Mouse (Mus musculus): ENCODE results near the gene Gm49368. TPM values are rescaled to one million over a fixed set of nuclear protein-coding genes. Genes with fewer than 3 reads are reported as not detected.
"Not testable (repeated sequence)": the region's sequence is repeated elsewhere in the genome, so short reads cannot be mapped to it uniquely, and the experiment has no call there.

Gm49368 gene
- polyA plus RNA-seq, 1 experiment from 2014 or later: not detected

- Histone ChIP-seq H3K9ac (replicated peaks; ENCODE audit: low read depth, low read length) (no peak overlapping the region), H3K4me1 (ENCODE audit: control insufficient read depth, insufficient read depth, low read length) (no peaks in the 10 kb centered on the region), H3K27ac (ENCODE audit: low read depth, low read length) (no peak overlapping the region), H3K27me3 (ENCODE audit: control insufficient read depth, insufficient read depth, low read length) (no peaks in the 10 kb centered on the region), H3K4me2 (ENCODE audit: low read depth, low read length) (no peak overlapping the region), H3K4me3 (ENCODE audit: low read depth, low read length) (no peak overlapping the region), H3K9me3 (ENCODE audit: control insufficient read depth, low read length) (no peaks in the 10 kb centered on the region), H3K36me3 (ENCODE audit: control insufficient read depth, insufficient read depth, low read length) (no peaks in the 10 kb centered on the region)
- ATAC-seq (ENCODE audit: low read depth): no peak
- WGBS: 91% methylated on average over 2 of the region's 2 CpGs
These were observed 71.1 kb downstream of the Gm49368 start for GRCm38 (mm10) chr7:128133596-128133995.

GRCm38 (mm10) chr7:128136927-128137326 lies 74.4 kb downstream of the Gm49368 start:
- Histone ChIP-seq H3K9ac (replicated peaks; ENCODE audit: low read depth, low read length) (no peak overlapping the region), H3K4me1 (ENCODE audit: control insufficient read depth, insufficient read depth, low read length) (no peaks in the 10 kb centered on the region), H3K36me3 (ENCODE audit: control insufficient read depth, insufficient read depth, low read length) (no peaks in the 10 kb centered on the region), H3K9me3 (ENCODE audit: control insufficient read depth, low read length) (no peaks in the 10 kb centered on the region), H3K4me3 (ENCODE audit: low read depth, low read length) (no peak overlapping the region), H3K27me3 (ENCODE audit: control insufficient read depth, insufficient read depth, low read length) (no peaks in the 10 kb centered on the region), H3K27ac (ENCODE audit: low read depth, low read length) (no peak overlapping the region), H3K4me2 (ENCODE audit: low read depth, low read length) (no peak overlapping the region)
- ATAC-seq (ENCODE audit: low read depth): no peak
- 55% methylated on average over 4 of the region's 4 CpGs for WGBS

GRCm38 (mm10) chr7:128139611-128140010 lies 77.1 kb downstream of the Gm49368 start:
- Histone ChIP-seq H3K27me3 (ENCODE audit: control insufficient read depth, insufficient read depth, low read length) (no peaks in the 10 kb centered on the region), H3K27ac (ENCODE audit: low read depth, low read length) (no peak overlapping the region), H3K4me3 (ENCODE audit: low read depth, low read length) (no peak overlapping the region), H3K36me3 (ENCODE audit: control insufficient read depth, insufficient read depth, low read length) (no peaks in the 10 kb centered on the region), H3K4me1 (ENCODE audit: control insufficient read depth, insufficient read depth, low read length) (no peaks in the 10 kb centered on the region), H3K9me3 (ENCODE audit: control insufficient read depth, low read length) (no peaks in the 10 kb centered on the region), H3K4me2 (ENCODE audit: low read depth, low read length) (no peak overlapping the region), H3K9ac (replicated peaks; ENCODE audit: low read depth, low read length) (no peak overlapping the region)
- WGBS: 96% methylated on average over 6 of the region's 6 CpGs
- ATAC-seq (ENCODE audit: low read depth): no peak

- no peaks in the 10 kb centered on the region for H3K27me3 ChIP-seq (ENCODE audit: control insufficient read depth, insufficient read depth, low read length)
- no peak overlapping the region for H3K4me2 ChIP-seq (ENCODE audit: low read depth, low read length)
- no peaks in the 10 kb centered on the region for H3K4me1 ChIP-seq (ENCODE audit: control insufficient read depth, insufficient read depth, low read length)
- no peak overlapping the region for H3K27ac ChIP-seq (ENCODE audit: low read depth, low read length)
- H3K36me3 ChIP-seq (ENCODE audit: control insufficient read depth, insufficient read depth, low read length): no peaks in the 10 kb centered on the region
- no peak overlapping the region for H3K9ac ChIP-seq (replicated peaks; ENCODE audit: low read depth, low read length)
- no peaks in the 10 kb centered on the region for H3K9me3 ChIP-seq (ENCODE audit: control insufficient read depth, low read length)
- WGBS: 35% methylated on average over 8 of the region's 8 CpGs
- no peak overlapping the region for H3K4me3 ChIP-seq (ENCODE audit: low read depth, low read length)
- ATAC-seq (ENCODE audit: low read depth): no peak
These were observed 88.5 kb downstream of the Gm49368 start for GRCm38 (mm10) chr7:128150970-128151369.

- Histone ChIP-seq H3K36me3 (ENCODE audit: control insufficient read depth, insufficient read depth, low read length) (no peaks in the 10 kb centered on the region), H3K4me1 (ENCODE audit: control insufficient read depth, insufficient read depth, low read length) (no peaks in the 10 kb centered on the region), H3K4me3 (ENCODE audit: low read depth, low read length) (no peak within 1 kb of the TSS), H3K9ac (replicated peaks; ENCODE audit: low read depth, low read length) (no peak within 1 kb of the TSS), H3K27me3 (ENCODE audit: control insufficient read depth, insufficient read depth, low read length) (no peaks in the 10 kb centered on the region), H3K9me3 (ENCODE audit: control insufficient read depth, low read length) (no peaks in the 10 kb centered on the region), H3K4me2 (ENCODE audit: low read depth, low read length) (no peak within 1 kb of the TSS), H3K27ac (ENCODE audit: low read depth, low read length) (no peak within 1 kb of the TSS)
- 95% methylated on average over 21 of the region's 21 CpGs for WGBS
- no peak for ATAC-seq (ENCODE audit: low read depth)
These were observed 91.6 kb downstream of the Gm49368 start, which contains the start of gene Itgad for GRCm38 (mm10) chr7:128154076-128154475. Gene Itgad (plus strand): TSS chr7:128154376.

GRCm38 (mm10) chr7:128154924-128155323 lies 92.4 kb downstream of the Gm49368 start:
- no peaks in the 10 kb centered on the region for H3K4me1 ChIP-seq (ENCODE audit: control insufficient read depth, insufficient read depth, low read length)
- H3K36me3 ChIP-seq (ENCODE audit: control insufficient read depth, insufficient read depth, low read length): no peaks in the 10 kb centered on the region
- no peaks in the 10 kb centered on the region for H3K27me3 ChIP-seq (ENCODE audit: control insufficient read depth, insufficient read depth, low read length)
- H3K9me3 ChIP-seq (ENCODE audit: control insufficient read depth, low read length): no peaks in the 10 kb centered on the region
- no peak overlapping the region for H3K27ac ChIP-seq (ENCODE audit: low read depth, low read length)
- no peak overlapping the region for H3K9ac ChIP-seq (replicated peaks; ENCODE audit: low read depth, low read length)
- H3K4me3 ChIP-seq (ENCODE audit: low read depth, low read length): no peak overlapping the region
- ATAC-seq (ENCODE audit: low read depth): no peak
- no peak overlapping the region for H3K4me2 ChIP-seq (ENCODE audit: low read depth, low read length)
- 80% methylated on average over 10 of the region's 10 CpGs for WGBS

GRCm38 (mm10) chr7:128158688-128159354 lies 96.3 kb downstream of the Gm49368 start:
- H3K9me3 ChIP-seq (ENCODE audit: control insufficient read depth, low read length); H3K36me3 ChIP-seq (ENCODE audit: control insufficient read depth, insufficient read depth, low read length); H3K27me3 ChIP-seq (ENCODE audit: control insufficient read depth, insufficient read depth, low read length); H3K27ac ChIP-seq (ENCODE audit: low read depth, low read length); H3K4me1 ChIP-seq (ENCODE audit: control insufficient read depth, insufficient read depth, low read length); H3K9ac ChIP-seq (replicated peaks; ENCODE audit: low read depth, low read length); H3K4me3 ChIP-seq (ENCODE audit: low read depth, low read length); H3K4me2 ChIP-seq (ENCODE audit: low read depth, low read length); ATAC-seq (ENCODE audit: low read depth): not testable (repeated sequence)
- WGBS: 76% methylated on average over 8 of the region's 8 CpGs

- no peaks in the 10 kb centered on the region for H3K9me3 ChIP-seq (ENCODE audit: control insufficient read depth, low read length)
- ATAC-seq (ENCODE audit: low read depth): no peak
These were observed 101.5 kb downstream of the Gm49368 start for GRCm38 (mm10) chr7:128164001-128164400.

GRCm38 (mm10) chr7:128166391-128166790 lies 103.9 kb downstream of the Gm49368 start:
- Histone ChIP-seq H3K27me3 (ENCODE audit: control insufficient read depth, insufficient read depth, low read length) (no peaks in the 10 kb centered on the region), H3K27ac (ENCODE audit: low read depth, low read length) (no peak overlapping the region), H3K9ac (replicated peaks; ENCODE audit: low read depth, low read length) (no peak overlapping the region), H3K4me3 (ENCODE audit: low read depth, low read length) (no peak overlapping the region), H3K36me3 (ENCODE audit: control insufficient read depth, insufficient read depth, low read length) (no peaks in the 10 kb centered on the region), H3K4me1 (ENCODE audit: control insufficient read depth, insufficient read depth, low read length) (no peaks in the 10 kb centered on the region), H3K9me3 (ENCODE audit: control insufficient read depth, low read length) (no peaks in the 10 kb centered on the region), H3K4me2 (ENCODE audit: low read depth, low read length) (no peak overlapping the region)
- 90% methylated on average over 7 of the region's 7 CpGs for WGBS
- no peak for ATAC-seq (ENCODE audit: low read depth)

More at GRCm38 (mm10) chr7:128164001-128164400, 101.5 kb downstream of the Gm49368 start:
- H3K4me1 ChIP-seq (ENCODE audit: control insufficient read depth, insufficient read depth, low read length): no peaks in the 10 kb centered on the region
- WGBS: 97% methylated on average over 4 of the region's 4 CpGs
- H3K9ac ChIP-seq (replicated peaks; ENCODE audit: low read depth, low read length): no peak overlapping the region
- no peaks in the 10 kb centered on the region for H3K36me3 ChIP-seq (ENCODE audit: control insufficient read depth, insufficient read depth, low read length)
- H3K4me2 ChIP-seq (ENCODE audit: low read depth, low read length): no peak overlapping the region
- H3K27ac ChIP-seq (ENCODE audit: low read depth, low read length): no peak overlapping the region
- H3K27me3 ChIP-seq (ENCODE audit: control insufficient read depth, insufficient read depth, low read length): no peaks in the 10 kb centered on the region
- no peak overlapping the region for H3K4me3 ChIP-seq (ENCODE audit: low read depth, low read length)
